Mouse (Mus musculus): ENCODE results near the gene Trim17. TPM values are rescaled to one million over a fixed set of nuclear protein-coding genes. Genes with fewer than 3 reads are reported as not detected.

Gene Trim17
- polyA plus RNA-seq, 1 experiment: not detected

GRCm38 (mm10) chr11:59015052-59015451, 60.6 kb downstream of the Trim17 start:
- Histone ChIP-seq H3K4me1 (ENCODE audit: control insufficient read depth, insufficient read depth, insufficient read length, low read length) (no peaks in the 10 kb centered on the region), H3K4me3 (ENCODE audit: insufficient read depth, low read depth, low read length) (no peak overlapping the region), H3K27ac (replicated peaks; ENCODE audit: low read depth, low read length) (no peak overlapping the region)

Other genes with a start within 250 kb of the Trim17 start
- not detected in 2 replicates for gene Olfr318, start 230.7 kb upstream of the Trim17 start, polyA plus RNA-seq (2012; ENCODE audit: insufficient read depth, insufficient read length, missing spikeins)
- not detected in 2 replicates for gene Olfr317, start 215.5 kb upstream of the Trim17 start, polyA plus RNA-seq (2012; ENCODE audit: insufficient read depth, insufficient read length, missing spikeins)
- gene Olfr316, start 202.0 kb upstream of the Trim17 start, polyA plus RNA-seq (2012; ENCODE audit: insufficient read depth, insufficient read length, missing spikeins): not detected in 2 replicates
- gene Olfr315, start 181.5 kb upstream of the Trim17 start, polyA plus RNA-seq (2012; ENCODE audit: insufficient read depth, insufficient read length, missing spikeins): not detected in 2 replicates
- gene Olfr314, start 171.7 kb upstream of the Trim17 start, polyA plus RNA-seq (2012; ENCODE audit: insufficient read depth, insufficient read length, missing spikeins): not detected in 2 replicates
- not detected in 2 replicates for gene Fam183b, start 152.7 kb upstream of the Trim17 start, polyA plus RNA-seq (2012; ENCODE audit: insufficient read depth, insufficient read length, missing spikeins)
- gene Olfr313, start 139.7 kb upstream of the Trim17 start, polyA plus RNA-seq (2012; ENCODE audit: insufficient read depth, insufficient read length, missing spikeins): not detected in 2 replicates
- not detected in 2 replicates for gene Olfr312, start 125.4 kb upstream of the Trim17 start, polyA plus RNA-seq (2012; ENCODE audit: insufficient read depth, insufficient read length, missing spikeins)
- not detected in 2 replicates for gene Olfr311, start 115.4 kb upstream of the Trim17 start, polyA plus RNA-seq (2012; ENCODE audit: insufficient read depth, insufficient read length, missing spikeins)
- 0.44 and 0.96 TPM in 2 replicates for gene Gm12258, start 107.5 kb upstream of the Trim17 start, polyA plus RNA-seq (2012; ENCODE audit: insufficient read depth, insufficient read length, missing spikeins)
- gene 2810021J22Rik, start 87.5 kb upstream of the Trim17 start, polyA plus RNA-seq (2012; ENCODE audit: insufficient read depth, insufficient read length, missing spikeins): 2.5 and 4.8 TPM in 2 replicates
- 1.8 and 2.0 TPM in 2 replicates for gene Zfp39, start 50.5 kb upstream of the Trim17 start, polyA plus RNA-seq (2012; ENCODE audit: insufficient read depth, insufficient read length, missing spikeins)
- gene Btnl10, start 36.8 kb upstream of the Trim17 start, polyA plus RNA-seq (2012; ENCODE audit: insufficient read depth, insufficient read length, missing spikeins): not detected in 2 replicates
- 76.4 and 79.9 TPM in 2 replicates for gene Rnf187, start 15.8 kb upstream of the Trim17 start, polyA plus RNA-seq (2012; ENCODE audit: insufficient read depth, insufficient read length, missing spikeins)
- not detected in 2 replicates for gene Hist3h2ba, start 5.8 kb upstream of the Trim17 start, polyA plus RNA-seq (2012; ENCODE audit: insufficient read depth, insufficient read length, missing spikeins)
- 8.2 and 12.4 TPM in 2 replicates for gene Hist3h2a, start within 50 bp of the Trim17 start, polyA plus RNA-seq (2012; ENCODE audit: insufficient read depth, insufficient read length, missing spikeins)
- 3.8 and 4.8 TPM in 2 replicates for gene Trim11, start 23.4 kb downstream of the Trim17 start, polyA plus RNA-seq (2012; ENCODE audit: insufficient read depth, insufficient read length, missing spikeins)
- gene Obscn, start 181.7 kb downstream of the Trim17 start, polyA plus RNA-seq (2012; ENCODE audit: insufficient read depth, insufficient read length, missing spikeins): 2.4 and 7.2 TPM in 2 replicates
- gene Iba57, start 209.1 kb downstream of the Trim17 start, polyA plus RNA-seq (2012; ENCODE audit: insufficient read depth, insufficient read length, missing spikeins): 9.8 and 10.4 TPM in 2 replicates
- gene Gjc2, start 228.5 kb downstream of the Trim17 start, polyA plus RNA-seq (2012; ENCODE audit: insufficient read depth, insufficient read length, missing spikeins): not detected in 2 replicates
- 89.3 and 122 TPM in 2 replicates for gene Guk1, start 237.5 kb downstream of the Trim17 start, polyA plus RNA-seq (2012; ENCODE audit: insufficient read depth, insufficient read length, missing spikeins)
- 118 and 139 TPM in 2 replicates for gene Mrpl55, start 247.8 kb downstream of the Trim17 start, polyA plus RNA-seq (2012; ENCODE audit: insufficient read depth, insufficient read length, missing spikeins)